ENCODE assay signal across 15 mouse cellular contexts in the genomic region with DNA sequence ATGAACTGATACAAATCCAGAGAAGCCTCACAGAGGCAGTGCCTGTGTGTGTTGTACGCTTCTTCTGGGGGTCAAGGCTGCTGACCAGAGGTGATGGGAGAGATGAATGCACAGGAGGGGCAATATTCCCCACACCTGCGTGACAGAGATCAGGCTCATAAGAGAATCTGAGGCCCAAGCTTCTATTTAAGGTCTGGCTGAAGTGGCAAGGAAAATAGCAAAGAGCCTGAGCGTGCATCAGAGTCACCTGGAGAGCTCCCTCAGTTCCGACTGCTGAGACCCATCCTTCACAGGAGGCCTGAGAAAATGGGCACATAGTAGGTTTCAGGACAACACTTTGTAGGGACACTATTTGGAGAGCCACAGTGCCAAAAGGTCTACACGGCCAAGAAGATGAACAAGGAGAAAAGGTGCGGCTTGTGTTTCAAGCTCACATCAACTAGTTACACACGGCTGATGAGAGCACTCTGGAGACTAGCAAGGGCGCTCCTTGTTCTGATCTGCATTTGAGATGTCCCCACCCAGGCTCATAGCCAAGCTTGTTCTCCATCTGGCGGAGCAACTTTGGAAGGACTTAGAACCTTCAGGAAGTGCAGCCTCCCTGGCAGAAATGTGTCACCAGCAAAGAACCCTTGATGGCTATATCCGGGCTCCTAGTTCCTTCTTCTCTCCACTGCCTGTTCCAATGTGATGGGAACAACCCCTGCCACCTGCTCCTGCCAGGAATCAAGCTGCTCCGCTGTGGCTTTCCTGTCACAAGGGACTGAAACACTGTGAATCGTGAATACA.
DNase-seq lines count a peak whose midpoint lies in the region; ATAC-seq and TF ChIP-seq lines count a peak whose summit lies in the region.
"Had no signal": no experiment of that assay in that cellular context is flagged by ENCODE, and none has a peak within 500 bp of the region (broad histone marks: within the 10 kb centered on the region; RNA-seq: fewer than 3 reads in every experiment).

No protein-coding gene starts in this region.

- TF ChIP-seq CTCF in forebrain, postnatal 0 days (IDR thresholded peaks at IDR 0.05; ENCODE audit: low read depth): no peak
- no peak for TF ChIP-seq CTCF in layer of hippocampus, adult 2 months (conservative IDR thresholded peaks at IDR 0.05)

- WGBS in forebrain, postnatal 0 days: 87% methylated on average over 12 of the region's 12 CpGs
- WGBS in forebrain, embryonic 12.5 days: 91% methylated on average over 12 of the region's 12 CpGs
- WGBS in limb, embryonic 10.5 days: 90% methylated on average over 12 of the region's 12 CpGs

- H3K4me3 ChIP-seq in forebrain, postnatal 0 days (ENCODE audit: low read depth, low read length): no peak overlapping the region
- H3K4me3 ChIP-seq in forebrain, embryonic 12.5 days (replicated peaks): no peak overlapping the region
- no peak overlapping the region for H3K4me3 ChIP-seq in layer of hippocampus, adult 2 months
- no peak overlapping the region for H3K4me3 ChIP-seq in limb, embryonic 10.5 days
- H3K4me3 ChIP-seq: embryonic facial prominence, embryonic 12.5 days; forebrain, embryonic 13.5 days; hindbrain, embryonic 13.5 days had no signal

- H3K36me3 ChIP-seq in forebrain, postnatal 0 days (ENCODE audit: insufficient read depth): no peaks in the 10 kb centered on the region
- no peaks in the 10 kb centered on the region for H3K36me3 ChIP-seq in forebrain, embryonic 12.5 days (replicated peaks)
- no peaks in the 10 kb centered on the region for H3K36me3 ChIP-seq in limb, embryonic 10.5 days
- H3K36me3 ChIP-seq: embryonic facial prominence, embryonic 12.5 days; hindbrain, embryonic 13.5 days had no signal

- H3K9ac ChIP-seq in forebrain, postnatal 0 days: no peak overlapping the region
- no peak overlapping the region for H3K9ac ChIP-seq in forebrain, embryonic 12.5 days
- H3K9ac ChIP-seq: embryonic facial prominence, embryonic 12.5 days; forebrain, embryonic 13.5 days; hindbrain, embryonic 13.5 days had no signal

- no peaks in the 10 kb centered on the region for H3K9me3 ChIP-seq in forebrain, postnatal 0 days (ENCODE audit: low read length)
- no peaks in the 10 kb centered on the region for H3K9me3 ChIP-seq in forebrain, embryonic 12.5 days
- no peaks in the 10 kb centered on the region for H3K9me3 ChIP-seq in limb, embryonic 10.5 days (replicated peaks)
- H3K9me3 ChIP-seq: embryonic facial prominence, embryonic 12.5 days; forebrain, embryonic 13.5 days; hindbrain, embryonic 13.5 days had no signal

- no peak overlapping the region for H3K4me2 ChIP-seq in forebrain, postnatal 0 days (ENCODE audit: low read depth)
- H3K4me2 ChIP-seq in forebrain, embryonic 12.5 days: no peak overlapping the region
- H3K4me2 ChIP-seq: embryonic facial prominence, embryonic 12.5 days; forebrain, embryonic 13.5 days; hindbrain, embryonic 13.5 days had no signal

- DNase-seq in cerebellum, adult 11-12 months: peak; percentile 35
- DNase-seq in cerebellum, adult 8-10 months: no peak
- no peak for DNase-seq in forebrain, postnatal 0 days
- DNase-seq in layer of hippocampus, adult 2 months (ENCODE audit: low spot score in 2 of 2): no peak
- DNase-seq in layer of hippocampus, adult 9-10 months (ENCODE audit: low spot score): no peak
- DNase-seq in limb, embryonic 10.5 days (ENCODE audit: low spot score): peak; percentile 18
- DNase-seq: adrenal gland, postnatal 10 days; gastrocnemius, postnatal 14 days; heart, postnatal 10 days; kidney, adult 11 months had no signal

- H3K4me1 ChIP-seq in forebrain, postnatal 0 days (ENCODE audit: insufficient read depth): no peaks in the 10 kb centered on the region; the same call in 1 of the 2 replicates
- H3K4me1 ChIP-seq in forebrain, embryonic 12.5 days: peaks cover 6% of the 10 kb centered on the region; the same call in 1 of the 2 replicates
- peaks cover 12% of the 10 kb centered on the region for H3K4me1 ChIP-seq in limb, embryonic 10.5 days

- no peaks in the 10 kb centered on the region for H3K27me3 ChIP-seq in forebrain, postnatal 0 days (ENCODE audit: insufficient read depth, low read length)
- no peaks in the 10 kb centered on the region for H3K27me3 ChIP-seq in forebrain, embryonic 12.5 days
- H3K27me3 ChIP-seq in limb, embryonic 10.5 days (ENCODE audit: low read depth, poor library complexity, severe bottlenecking): no peaks in the 10 kb centered on the region
- H3K27me3 ChIP-seq: forebrain, embryonic 13.5 days had no signal

- peak; percentile 16; the same call in 1 of the 2 replicates for ATAC-seq in forebrain, postnatal 0 days
- no peak for ATAC-seq in forebrain, embryonic 12.5 days (ENCODE audit: low FRiP score)
- ATAC-seq: forebrain, embryonic 13.5 days; hindbrain, postnatal 0 days had no signal

- no peak overlapping the region for H3K27ac ChIP-seq in forebrain, postnatal 0 days (ENCODE audit: low read depth, low read length)
- no peak overlapping the region for H3K27ac ChIP-seq in forebrain, embryonic 12.5 days
- peak overlapping the region; percentile 29; the same call in 1 of the 2 replicates for H3K27ac ChIP-seq in layer of hippocampus, adult 2 months
- H3K27ac ChIP-seq in limb, embryonic 10.5 days: no peak overlapping the region
- H3K27ac ChIP-seq: embryonic facial prominence, embryonic 12.5 days; forebrain, embryonic 13.5 days; hindbrain, embryonic 13.5 days; hindbrain, postnatal 0 days had no signal

Comparison
In these comparisons a context has a peak if more than half of its experiments do, and no peak if none do; other contexts are left out.
1. DNase-seq: peak in cerebellum, adult 11-12 months (single experiment) and limb, embryonic 10.5 days (single experiment); none in cerebellum, adult 8-10 months (single experiment), forebrain, postnatal 0 days (single experiment), layer of hippocampus, adult 2 months (0 of 2) and layer of hippocampus, adult 9-10 months (single experiment).